Mouse (Mus musculus) liver, postnatal 0 days (tissue): ENCODE measurements at regions not wholly inside any gene's neighbourhood (a gene's known extent, or its start where the extent isn't known, plus 50 kb on each side); places are given as distances from the start of the nearest gene placed in this dataset.

Experiments used
- ATAC-seq: fragments of 200-750 bp; cut with Nextera tagmentation; 2 replicates; pipeline ENCODE4 v1.8.0; 2017; ENCODE audit warnings: mild to moderate bottlenecking, moderate library complexity
- DNase-seq: peaks from one replicate; pipeline ENCODE4 v3.0.0-alpha.2; 2016
- H3K27ac ChIP-seq: fragments of 300-500 bp; sonication (generic); 2 replicates; pipeline ENCODE4 v1.5.1; 2014; ENCODE audit warnings: antibody characterized with exemption, moderate library complexity, mild to moderate bottlenecking, low read depth
- H3K27me3 ChIP-seq: fragments of 300-500 bp; sonication (generic); 2 replicates; pipeline ENCODE4 v1.6.1; 2014; ENCODE audit warnings: low read length, control low read depth, mixed read lengths; ENCODE audit not compliant: insufficient read depth
- H3K36me3 ChIP-seq: fragments of 300-500 bp; sonication (generic); replicated peaks from 2 replicates; pipeline ENCODE4 v1.6.1; 2014; ENCODE audit warnings: mild to moderate bottlenecking, control low read depth, low read length, moderate library complexity, mixed read lengths; ENCODE audit not compliant: insufficient read depth
- H3K4me1 ChIP-seq: fragments of 300-500 bp; sonication (generic); 2 replicates; pipeline ENCODE4 v1.6.1; 2014; ENCODE audit warnings: antibody characterized with exemption, mild to moderate bottlenecking, control low read depth; ENCODE audit not compliant: insufficient read depth
- H3K4me2 ChIP-seq: fragments of 300-500 bp; sonication (generic); 2 replicates; pipeline ENCODE4 v1.6.1; 2014; ENCODE audit warnings: low read depth, mild to moderate bottlenecking, low read length, moderate library complexity, mixed read lengths
- H3K4me3 ChIP-seq: fragments of 300-500 bp; sonication (generic); 2 replicates; pipeline ENCODE4 v1.5.1; 2014; ENCODE audit warnings: low read depth, low read length
- H3K9ac ChIP-seq: fragments of 300-500 bp; sonication (generic); replicated peaks from 2 replicates; pipeline ENCODE4 v1.6.1; 2014; ENCODE audit warnings: mild to moderate bottlenecking, moderate library complexity
- H3K9me3 ChIP-seq: fragments of 300-500 bp; sonication (generic); 2 replicates; pipeline ENCODE4 v1.6.1; 2016; ENCODE audit warnings: mild to moderate bottlenecking, control low read depth, low read length, mixed read lengths
- CTCF ChIP-seq: sonication (generic); IDR thresholded peaks from 2 replicates; pipeline ENCODE4 v1.5.1; 2016; ENCODE audit warnings: antibody characterized with exemption, low read depth
- EP300 ChIP-seq: IDR thresholded peaks from 2 replicates; pipeline ENCODE4 v1.6.1; 2016; ENCODE audit warnings: antibody characterized with exemption, low read depth, mild to moderate bottlenecking
- WGBS: fragments of 180-500 bp; shearing (Covaris S2); extraction: QIAGEN DNeasy Blood & Tissue Kit; methylation state at CpG from one replicate; pipeline ENCODE4 v1.1.7; 2014; ENCODE audit not compliant: insufficient replicate concordance; 5-methylcytosine and 5-hydroxymethylcytosine counted together

GRCm38 (mm10) chr9:50089916-50090315 lies 254.9 kb downstream of the Rpl10-ps3 start:
- DNase-seq = no peak
- TF ChIP-seq EP300 (no peak), CTCF (no peak)
- no peak for ATAC-seq
- no peaks in the 10 kb centered on the region for H3K9me3 ChIP-seq
- no peak overlapping the region for H3K27ac ChIP-seq
- H3K36me3 ChIP-seq = no peaks in the 10 kb centered on the region
- 61% methylated on average over 3 of the region's 3 CpGs for WGBS
- no peaks in the 10 kb centered on the region for H3K4me1 ChIP-seq
- H3K4me2 ChIP-seq = no peak overlapping the region
- H3K9ac ChIP-seq = no peak overlapping the region
- no peaks in the 10 kb centered on the region for H3K27me3 ChIP-seq
- H3K4me3 ChIP-seq = no peak overlapping the region

- no peaks in the 10 kb centered on the region for H3K27me3 ChIP-seq
- TF ChIP-seq EP300 (no peak), CTCF (no peak)
- H3K27ac ChIP-seq = no peak overlapping the region
- H3K4me2 ChIP-seq = no peak overlapping the region
- H3K9ac ChIP-seq = no peak overlapping the region
- DNase-seq = no peak
- 56% methylated on average over 3 of the region's 3 CpGs for WGBS
- no peak for ATAC-seq
- no peaks in the 10 kb centered on the region for H3K36me3 ChIP-seq
- no peak overlapping the region for H3K4me3 ChIP-seq
- H3K4me1 ChIP-seq = no peaks in the 10 kb centered on the region
- H3K9me3 ChIP-seq = no peaks in the 10 kb centered on the region
These were observed 264.6 kb downstream of the Rpl10-ps3 start for GRCm38 (mm10) chr9:50080205-50080604.

DNA sequence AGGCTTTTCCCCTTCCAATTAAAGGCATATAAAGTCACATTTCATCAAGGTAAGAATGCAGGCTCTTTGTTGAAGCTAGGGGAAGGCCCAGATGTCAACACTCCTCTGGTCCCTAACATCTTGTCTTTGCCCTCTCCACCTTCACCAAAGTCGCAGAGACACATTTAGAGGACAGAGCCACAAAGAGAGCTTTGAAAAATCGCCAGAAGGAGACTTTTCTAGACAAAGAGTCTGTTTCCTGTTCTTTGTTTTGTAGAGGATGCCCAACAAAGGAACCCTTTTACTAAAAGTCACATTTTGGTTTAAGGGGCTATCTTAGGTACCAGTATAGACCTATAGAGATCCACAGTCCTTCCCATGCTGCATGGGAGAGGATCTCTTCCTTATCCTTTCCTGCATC lies 269.9 kb upstream of the Ncam1 start:
- 42% methylated on average over 2 of the region's 2 CpGs for WGBS
- H3K9ac ChIP-seq = no peak overlapping the region
- no peaks in the 10 kb centered on the region for H3K9me3 ChIP-seq
- no peaks in the 10 kb centered on the region for H3K4me1 ChIP-seq
- DNase-seq (no peak), ATAC-seq (no peak)
- H3K27me3 ChIP-seq = no peaks in the 10 kb centered on the region
- TF ChIP-seq CTCF (no peak), EP300 (no peak)
- no peak overlapping the region for H3K4me2 ChIP-seq
- no peaks in the 10 kb centered on the region for H3K36me3 ChIP-seq
- H3K4me3 ChIP-seq = no peak overlapping the region
- H3K27ac ChIP-seq = no peak overlapping the region

- WGBS = 72% methylated on average over 3 of the region's 3 CpGs
- Histone ChIP-seq H3K9ac (no peak overlapping the region), H3K4me2 (no peak overlapping the region), H3K27me3 (no peaks in the 10 kb centered on the region), H3K4me1 (no peaks in the 10 kb centered on the region), H3K9me3 (no peaks in the 10 kb centered on the region), H3K27ac (no peak overlapping the region), H3K4me3 (no peak overlapping the region), H3K36me3 (no peaks in the 10 kb centered on the region)
- TF ChIP-seq CTCF = no peak
- no peak for TF ChIP-seq EP300
- no peak for ATAC-seq
- DNase-seq = no peak
These were observed 269.1 kb upstream of the Ncam1 start for GRCm38 (mm10) chr9:50067729-50068225.

DNA sequence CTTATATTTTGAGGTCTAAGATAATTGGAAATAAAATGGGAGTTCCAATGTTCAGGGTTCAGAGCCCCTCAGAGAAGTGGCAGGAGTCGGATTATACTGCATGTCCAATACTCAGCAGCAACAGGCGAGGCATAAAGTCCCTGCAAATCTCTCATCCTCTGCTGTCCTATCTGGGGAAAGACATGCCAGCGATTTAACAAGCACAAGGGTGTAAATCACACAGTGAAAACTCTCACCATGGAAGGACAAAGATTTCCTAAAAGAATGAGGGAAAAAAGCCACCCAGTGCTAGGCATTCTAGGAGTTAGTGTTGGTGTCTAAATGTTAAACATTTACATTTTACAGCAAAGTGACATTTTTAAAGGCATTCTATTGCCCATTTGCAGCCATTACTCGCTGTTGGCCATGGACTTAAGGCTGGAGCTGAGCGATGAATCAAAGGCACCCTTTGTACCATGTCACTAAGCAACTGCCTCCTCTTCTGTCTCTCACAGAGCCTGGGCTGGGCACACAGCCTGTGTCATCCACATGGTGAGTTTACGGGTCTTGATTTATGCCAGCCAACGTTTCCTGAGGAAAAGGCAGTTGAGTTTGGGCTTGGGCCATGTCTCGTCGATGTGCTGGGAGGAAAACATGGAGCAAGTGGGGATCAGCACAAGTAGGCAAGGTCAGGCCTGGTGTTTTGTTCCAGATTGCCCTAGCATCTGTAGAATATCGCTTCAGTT lies 265.9 kb upstream of the Ncam1 start:
- Histone ChIP-seq H3K9ac (no peak overlapping the region), H3K4me1 (no peaks in the 10 kb centered on the region), H3K4me2 (no peak overlapping the region), H3K4me3 (no peak overlapping the region), H3K36me3 (no peaks in the 10 kb centered on the region), H3K27me3 (no peaks in the 10 kb centered on the region), H3K27ac (no peak overlapping the region), H3K9me3 (no peaks in the 10 kb centered on the region)
- ATAC-seq (no peak), DNase-seq (no peak)
- WGBS = 70% methylated on average over 10 of the region's 10 CpGs
- TF ChIP-seq CTCF = no peak
- no peak for TF ChIP-seq EP300

- Histone ChIP-seq H3K36me3 (no peaks in the 10 kb centered on the region), H3K4me1 (no peaks in the 10 kb centered on the region), H3K27me3 (no peaks in the 10 kb centered on the region), H3K4me2 (no peak overlapping the region), H3K27ac (no peak overlapping the region), H3K4me3 (no peak overlapping the region), H3K9ac (no peak overlapping the region), H3K9me3 (no peaks in the 10 kb centered on the region)
- 48% methylated on average over 11 of the region's 11 CpGs for WGBS
- ATAC-seq (no peak), DNase-seq (no peak)
- TF ChIP-seq EP300 (no peak), CTCF (no peak)
These were observed 239.5 kb upstream of the Ncam1 start for GRCm38 (mm10) chr9:50038231-50038630.
